Mouse (Mus musculus) fat pad, adult 2 months (tissue): ENCODE data around the gene Nadsyn1.

Source experiments
- DNase-seq: peaks from one replicate; pipeline ENCODE4 v3.0.0-alpha.2; 2011; ENCODE audit warnings: low read depth, low spot score; ENCODE audit errors: extremely low read depth

Gene Nadsyn1

DNA sequence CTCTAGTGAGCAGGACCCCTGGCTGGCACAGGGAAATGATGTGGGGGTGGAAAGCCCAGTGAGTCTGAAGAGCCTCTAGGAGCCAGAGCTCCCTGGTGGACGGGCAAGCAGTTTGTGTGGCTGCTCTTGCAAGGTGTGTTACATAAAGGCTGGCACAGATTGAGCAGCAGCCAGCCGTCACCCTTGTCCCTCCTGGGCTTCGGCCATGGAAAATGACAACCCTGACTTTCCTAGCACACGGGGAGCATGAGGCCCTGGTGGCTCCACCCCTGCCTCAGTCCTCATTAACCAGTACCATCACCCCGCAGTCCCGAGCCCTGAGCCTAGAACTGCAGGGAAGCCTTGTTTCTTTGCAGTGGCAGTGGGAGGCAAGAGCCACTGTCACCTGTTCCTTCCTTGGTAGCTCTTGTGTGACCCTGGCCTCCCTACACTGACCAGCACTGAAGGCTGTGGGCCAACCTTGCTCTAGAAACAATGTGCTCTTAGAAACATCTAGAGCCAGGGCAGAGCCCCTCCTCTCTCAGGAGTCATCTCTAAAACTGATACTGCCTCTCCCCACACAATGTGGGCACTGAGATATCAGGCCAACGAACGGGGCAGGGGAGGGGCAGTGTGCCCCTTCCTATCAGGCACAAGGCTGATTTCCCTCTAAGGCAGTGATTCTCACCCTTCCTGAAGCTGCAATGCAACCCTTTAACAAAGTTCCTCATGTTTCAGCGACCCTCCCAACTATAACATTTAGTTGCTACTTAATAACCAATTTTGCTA lies 67.1 kb downstream of the Nadsyn1 start:
- peak; percentile 45 for DNase-seq

DNA sequence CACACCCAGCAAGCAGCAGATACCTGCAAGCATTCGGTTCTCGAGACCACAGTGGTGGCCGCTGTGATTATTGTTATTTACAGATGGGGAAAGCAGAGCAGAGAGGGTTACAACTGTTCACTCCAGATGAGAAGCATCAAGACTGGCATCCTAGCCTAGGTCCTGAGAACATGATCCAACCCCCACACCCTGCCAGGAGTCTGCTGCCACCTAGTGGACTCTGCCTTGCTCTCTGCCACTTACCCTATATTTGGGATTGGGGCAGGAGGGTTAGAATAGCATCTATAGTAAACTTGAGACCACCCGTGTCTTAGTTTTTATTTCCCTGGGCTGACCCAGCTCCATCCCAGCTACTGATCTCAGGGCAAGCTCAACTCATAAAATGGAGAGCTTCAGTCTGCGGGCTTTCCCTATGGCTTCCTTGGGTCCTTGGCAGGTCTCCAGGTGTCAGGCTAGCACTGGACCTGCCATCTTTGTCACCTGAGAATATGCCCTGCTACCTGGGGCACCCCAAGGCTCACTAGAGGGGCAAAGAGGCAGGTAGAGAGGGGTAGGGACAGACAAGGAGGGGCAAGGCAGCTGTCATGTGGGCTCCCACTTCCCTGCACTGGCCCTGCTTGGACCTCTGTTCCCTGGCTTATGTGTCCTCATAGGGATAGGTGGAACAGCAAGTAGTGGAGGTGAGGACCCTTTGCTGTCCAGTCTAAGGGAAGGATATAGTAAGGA lies 68.5 kb downstream of the Nadsyn1 start:
- DNase-seq: no peak

DNA sequence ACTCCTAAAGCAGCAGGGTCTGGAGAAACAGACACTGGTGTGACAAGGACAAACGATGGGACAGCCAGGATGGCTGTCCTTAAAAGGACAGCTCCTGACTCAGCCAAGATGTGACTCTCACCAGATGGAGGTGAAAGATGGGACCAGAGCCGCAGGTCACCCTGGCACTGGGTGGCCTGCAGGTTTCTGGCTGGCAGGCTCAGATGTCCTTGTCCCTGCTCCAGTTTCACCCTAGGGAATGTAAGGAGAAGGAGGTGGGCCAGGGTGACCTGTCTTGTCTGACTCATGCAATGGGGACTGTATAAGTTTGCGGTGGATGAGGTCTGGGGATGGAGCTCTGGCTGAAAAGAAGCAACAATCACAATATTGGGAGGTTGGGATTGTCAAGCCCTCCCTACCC lies 70.0 kb downstream of the Nadsyn1 start:
- no peak for DNase-seq

GRCm38 (mm10) chr7:143752056-143752455 lies 70.6 kb downstream of the Nadsyn1 start:
- DNase-seq: no peak

GRCm38 (mm10) chr7:143751380-143751779 lies 71.3 kb downstream of the Nadsyn1 start:
- peak; percentile 50 for DNase-seq

GRCm38 (mm10) chr7:143749045-143749444 lies 73.6 kb downstream of the Nadsyn1 start:
- DNase-seq: no peak

DNA sequence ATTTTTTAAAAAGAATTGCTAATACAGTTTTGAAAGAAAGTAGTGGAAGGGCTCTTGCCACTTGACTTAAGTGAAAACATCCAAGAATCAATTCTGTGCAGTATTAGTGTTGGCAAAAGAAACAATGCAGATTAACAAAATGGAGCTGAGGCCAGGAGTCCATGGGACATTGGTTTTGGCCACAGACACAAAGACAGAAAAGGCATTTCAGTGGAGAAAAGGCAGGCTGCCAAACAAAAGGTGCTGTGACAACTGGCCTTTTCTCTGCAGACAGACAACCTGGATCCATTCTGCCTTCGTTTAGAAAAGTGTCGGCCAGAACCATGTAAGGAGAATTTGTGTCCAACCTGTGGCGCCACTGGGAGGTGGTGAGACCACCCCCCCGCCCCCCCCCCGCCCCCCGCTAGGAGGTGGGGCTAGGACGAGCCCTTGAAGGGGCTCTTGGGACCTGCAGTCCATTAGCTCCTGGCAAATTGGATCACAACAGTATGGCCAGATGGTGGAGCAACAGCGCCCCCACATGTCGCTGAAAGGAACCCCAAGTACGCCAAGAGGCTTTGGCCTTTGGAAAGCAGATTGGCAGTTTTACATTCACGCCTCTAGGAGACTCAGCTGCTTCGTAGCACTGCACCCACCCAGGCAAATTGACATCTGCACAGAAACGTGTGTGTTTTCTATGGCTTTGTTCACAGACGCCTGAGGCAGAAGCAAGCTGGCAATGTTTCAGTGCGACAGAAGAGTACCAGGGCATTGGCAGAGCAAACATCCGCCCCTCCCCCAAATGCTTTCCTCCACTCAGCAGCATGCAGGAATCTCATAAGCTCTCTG lies 74.4 kb downstream of the Nadsyn1 start:
- DNase-seq: peak; percentile 64
